Mouse (Mus musculus) limb, embryonic 14.5 days (tissue): ENCODE results near the gene Ptch1. TPM values are rescaled to one million over a fixed set of nuclear protein-coding genes. Genes with fewer than 3 reads are reported as not detected.

Source experiments
- ATAC-seq: fragments of 200-750 bp; cut with Nextera tagmentation; 2 replicates; pipeline ENCODE4 v1.8.0; 2017; ENCODE audit warnings: low read depth, moderate number of reproducible peaks, moderate TSS enrichment; ENCODE audit not compliant: low FRiP score
- DNase-seq: peaks from one replicate; pipeline ENCODE4 v3.0.0-alpha.2; 2015; ENCODE audit warnings: low spot score
- H3K27ac ChIP-seq: fragments of 300-500 bp; sonication (generic); replicated peaks from 2 replicates; pipeline ENCODE4 v1.5.1; 2014; ENCODE audit warnings: low read depth, mild to moderate bottlenecking, low read length, moderate library complexity, mixed read lengths
- H3K27me3 ChIP-seq: fragments of 300-500 bp; sonication (generic); 2 replicates; pipeline ENCODE4 v1.6.1; 2014; ENCODE audit warnings: low read length, mixed read lengths; ENCODE audit not compliant: control insufficient read depth, insufficient read depth
- H3K36me3 ChIP-seq: fragments of 300-500 bp; sonication (generic); 2 replicates; pipeline ENCODE4 v1.6.1; 2014; ENCODE audit warnings: mild to moderate bottlenecking, low read length, moderate library complexity, mixed read lengths; ENCODE audit not compliant: control insufficient read depth, insufficient read depth
- H3K4me1 ChIP-seq: fragments of 300-500 bp; sonication (generic); 2 replicates; pipeline ENCODE4 v1.6.1; 2014; ENCODE audit warnings: antibody characterized with exemption, low read length, mixed read lengths; ENCODE audit not compliant: control insufficient read depth, insufficient read depth
- H3K4me2 ChIP-seq: fragments of 300-500 bp; sonication (generic); replicated peaks from 2 replicates; pipeline ENCODE4 v1.6.1; 2014; ENCODE audit warnings: low read depth, mild to moderate bottlenecking, low read length, moderate library complexity; ENCODE audit not compliant: severe bottlenecking
- H3K4me3 ChIP-seq: fragments of 300-500 bp; sonication (generic); replicated peaks from 2 replicates; pipeline ENCODE4 v1.5.1; 2014; ENCODE audit warnings: low read length
- H3K9ac ChIP-seq: fragments of 300-500 bp; sonication (generic); 2 replicates; pipeline ENCODE4 v1.6.1; 2014; ENCODE audit warnings: mild to moderate bottlenecking, low read depth, low read length, moderate library complexity; ENCODE audit not compliant: severe bottlenecking
- H3K9me3 ChIP-seq: fragments of 300-500 bp; sonication (generic); 2 replicates; pipeline ENCODE4 v1.6.1; 2016; ENCODE audit warnings: low read length; ENCODE audit not compliant: control insufficient read depth
- POLR2A ChIP-seq: fragments of 200-500 bp; IDR thresholded peaks from 2 replicates; pipeline ENCODE4 v1.8.0; 2012; ENCODE audit warnings: inconsistent platforms, mild to moderate bottlenecking, moderate library complexity, borderline replicate concordance; ENCODE audit not compliant: insufficient read depth, insufficient read length; ENCODE audit errors: extremely low read depth
- WGBS: fragments of 180-500 bp; shearing (Covaris S2); extraction: QIAGEN DNeasy Blood & Tissue Kit; methylation state at CpG from one replicate; pipeline ENCODE4 v1.1.7; 2014; 5-methylcytosine and 5-hydroxymethylcytosine counted together
- polyA plus RNA-seq, 2 experiments: library from polyadenylated mRNA; depleted of rRNA in 1 of 2; stranded (reverse) in 1 of 2; unstranded in 1 of 2; fragments of >200 nt; fragmentation: Nextera tagmentation in 1 of 2; extraction: Ambion mirVana in 1 of 2; gene quantifications; 2 replicates each; pipeline versions ENCODE4 v1.2.1 to v1.2.3; 2012 to 2014

The Ptch1 gene
- polyA plus RNA-seq, 2 experiments, result 31.0 to 45.9 TPM

DNA sequence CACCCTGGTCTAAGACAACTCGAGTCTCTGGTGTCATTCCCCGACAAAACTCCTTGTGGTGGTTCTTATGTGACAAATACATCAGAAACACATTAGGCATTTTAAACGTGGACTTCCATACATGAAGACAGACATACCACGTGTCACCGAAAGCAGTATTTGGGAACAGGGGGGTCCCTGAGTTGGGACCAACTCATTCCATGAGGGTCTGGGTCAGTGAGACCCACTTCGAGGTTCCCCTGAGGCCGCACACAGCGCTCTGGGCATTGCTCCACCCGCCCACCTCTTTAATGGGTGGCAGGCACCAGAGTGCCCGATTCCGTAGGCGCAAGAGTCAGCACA, 1.3 kb downstream of the Ptch1 start:
- H3K9ac ChIP-seq, result peak overlapping the region; percentile 90
- WGBS, result 3% methylated on average over 12 of the region's 12 CpGs
- H3K27me3 ChIP-seq, result no peaks in the 10 kb centered on the region

DNA sequence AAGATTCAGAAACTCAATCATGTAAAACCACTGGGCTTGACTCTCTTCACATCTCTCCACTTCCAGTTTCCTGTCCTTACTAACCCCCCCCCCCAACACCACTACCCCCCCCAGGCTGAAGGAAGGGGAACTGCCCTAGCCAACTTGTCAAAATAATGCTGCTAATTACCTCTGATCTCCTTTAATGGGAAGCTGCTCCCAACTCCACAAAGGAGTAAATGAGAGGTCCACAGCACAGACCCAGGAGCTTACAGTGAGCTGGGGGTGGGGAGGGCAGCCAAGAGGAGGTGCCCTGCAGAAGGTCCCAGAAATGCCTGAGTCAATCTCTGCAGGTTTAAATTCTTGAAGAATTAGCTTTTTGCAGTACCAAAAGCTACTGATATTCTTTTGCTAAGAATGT, 2.9 kb downstream of the Ptch1 start:
- no peak for DNase-seq
- Histone ChIP-seq H3K4me3 (peak overlapping the region; percentile 90), H3K9me3 (no peaks in the 10 kb centered on the region), H3K4me2 (peak overlapping the region; percentile 95), H3K36me3 (no peaks in the 10 kb centered on the region), H3K27ac (0 out of 2 replicates have a peak overlapping the region, but pooled peaks have one; percentile 16), H3K27me3 (no peaks in the 10 kb centered on the region), H3K4me1 (peaks cover 11% of the 10 kb centered on the region), H3K9ac (peak overlapping the region; percentile 90)
- ATAC-seq, result no peak
- no peak for TF ChIP-seq POLR2A

More for the DNA sequence above, 1.3 kb downstream of the Ptch1 start:
- DNase-seq (no peak), ATAC-seq (no peak)
- H3K4me1 ChIP-seq, result peaks cover 11% of the 10 kb centered on the region
- peak overlapping the region; percentile 90 for H3K4me3 ChIP-seq
- no peak for TF ChIP-seq POLR2A
- H3K9me3 ChIP-seq, result no peaks in the 10 kb centered on the region
- no peaks in the 10 kb centered on the region for H3K36me3 ChIP-seq
- peak overlapping the region; percentile 93 for H3K27ac ChIP-seq
- peak overlapping the region; percentile 95 for H3K4me2 ChIP-seq

- peak overlapping the region; percentile 95 for H3K4me2 ChIP-seq
- peak overlapping the region; percentile 99 for H3K27ac ChIP-seq
- no peaks in the 10 kb centered on the region for H3K9me3 ChIP-seq
- no peaks in the 10 kb centered on the region for H3K36me3 ChIP-seq
- TF ChIP-seq POLR2A, result no peak
- peaks cover 11% of the 10 kb centered on the region for H3K4me1 ChIP-seq
- H3K4me3 ChIP-seq, result peak overlapping the region; percentile 90
- H3K9ac ChIP-seq, result peak overlapping the region; percentile 55
- ATAC-seq (no peak), DNase-seq (no peak)
- 15% methylated on average over 5 of the region's 5 CpGs for WGBS
- no peaks in the 10 kb centered on the region for H3K27me3 ChIP-seq
Observed at GRCm38 (mm10) chr13:63569396-63569756, 4.0 kb downstream of the Ptch1 start.

DNA sequence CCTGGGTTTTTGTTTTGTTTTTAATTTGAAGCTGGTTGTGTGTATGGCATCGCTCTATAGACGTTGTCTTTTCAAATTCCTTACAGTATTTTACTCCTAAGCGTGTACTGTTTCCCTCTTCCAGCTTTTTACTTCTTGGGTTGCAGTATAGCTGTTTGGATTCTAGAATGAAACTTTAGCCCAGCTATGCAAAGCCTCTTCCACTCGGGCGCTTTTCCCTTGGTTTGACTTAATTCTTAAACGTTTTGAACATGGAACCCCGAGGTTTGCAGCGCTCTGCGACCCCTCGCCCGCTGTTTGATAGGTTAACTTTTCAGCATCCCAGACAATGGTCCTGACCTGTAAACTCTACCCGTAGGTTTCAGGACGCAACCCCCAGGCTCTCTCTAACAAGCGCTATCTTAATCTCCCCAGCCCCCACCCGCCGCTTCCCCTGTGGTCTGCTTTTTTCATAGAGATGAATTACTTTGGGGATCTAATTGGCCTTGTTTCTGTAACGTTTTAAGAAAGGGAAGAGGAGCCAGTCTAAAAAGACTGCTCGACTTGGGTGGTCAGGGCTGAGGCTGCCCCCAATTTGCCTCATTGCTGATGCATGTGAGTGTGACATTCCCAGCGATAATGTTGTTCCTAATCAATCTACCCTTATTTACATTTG, 4.5 kb downstream of the Ptch1 start:
- Histone ChIP-seq H3K9ac (peak overlapping the region; percentile 55), H3K4me3 (peak overlapping the region; percentile 90), H3K9me3 (no peaks in the 10 kb centered on the region), H3K27ac (peak overlapping the region; percentile 99), H3K4me1 (peaks cover 11% of the 10 kb centered on the region), H3K27me3 (no peaks in the 10 kb centered on the region), H3K36me3 (peaks cover under 1% of the 10 kb centered on the region; the same call in 1 of the 2 replicates), H3K4me2 (peak overlapping the region; percentile 95)
- ATAC-seq, result no peak
- WGBS, result 6% methylated on average over 19 of the region's 19 CpGs
- no peak for TF ChIP-seq POLR2A
- no peak for DNase-seq

- no peak for DNase-seq
- Histone ChIP-seq H3K9me3 (no peaks in the 10 kb centered on the region), H3K27me3 (no peaks in the 10 kb centered on the region), H3K4me1 (peaks cover 11% of the 10 kb centered on the region; the same call in 1 of the 2 replicates), H3K36me3 (peaks cover 5% of the 10 kb centered on the region; the same call in 1 of the 2 replicates), H3K4me2 (peak overlapping the region; percentile 95), H3K9ac (peak overlapping the region; percentile 55), H3K27ac (peak overlapping the region; percentile 99), H3K4me3 (peak overlapping the region; percentile 90)
- ATAC-seq, result no peak
- 0% methylated on average over 14 of the region's 14 CpGs for WGBS
- no peak for TF ChIP-seq POLR2A
Observed at GRCm38 (mm10) chr13:63568306-63568705, 5.1 kb downstream of the Ptch1 start.
